Comparison of ENCODE assay signal across 9 mouse cellular contexts in genomic region chr10:61272631-61273030, GRCm38 (mm10). TPM values are rescaled to one million over a fixed set of nuclear protein-coding genes. Genes with fewer than 3 reads are reported as not detected.
DNase-seq lines count a peak whose midpoint lies in the region; ATAC-seq and TF ChIP-seq lines count a peak whose summit lies in the region.
"Had no signal": no experiment of that assay in that cellular context is flagged by ENCODE, and none has a peak within 500 bp of the region (broad histone marks: within the 10 kb centered on the region; RNA-seq: fewer than 3 reads in every experiment).

No protein-coding gene starts in this region.

- H3K4me3 ChIP-seq in heart, embryonic 11.5 days (ENCODE audit: low read depth, low read length) = peak overlapping the region; percentile 57
- peak overlapping the region; percentile 90 for H3K4me3 ChIP-seq in E14TG2a.4 (replicated peaks; ENCODE audit: low read length)
- peak overlapping the region; percentile 55 for H3K4me3 ChIP-seq in forebrain, postnatal 0 days (ENCODE audit: low read depth, low read length)
- H3K4me3 ChIP-seq in liver, postnatal 0 days (ENCODE audit: low read depth, low read length) = peak overlapping the region; percentile 41

- TF ChIP-seq EP300 in liver, postnatal 0 days (IDR thresholded peaks at IDR 0.05; ENCODE audit: low read depth) = no peak

- H3K4me2 ChIP-seq in heart, embryonic 11.5 days = peak overlapping the region; percentile 95
- peak overlapping the region; percentile 96 for H3K4me2 ChIP-seq in forebrain, postnatal 0 days (ENCODE audit: low read depth)
- H3K4me2 ChIP-seq in liver, postnatal 0 days (ENCODE audit: low read depth, low read length) = peak overlapping the region; percentile 84

- H3K27ac ChIP-seq in heart, embryonic 11.5 days (ENCODE audit: low read depth, low read length) = no peak overlapping the region
- no peak overlapping the region for H3K27ac ChIP-seq in forebrain, postnatal 0 days (ENCODE audit: low read depth, low read length)
- peak overlapping the region; percentile 23; the same call in 1 of the 2 replicates for H3K27ac ChIP-seq in liver, postnatal 0 days (ENCODE audit: low read depth)

- no peak for DNase-seq in heart, adult 11 months
- DNase-seq in forebrain, postnatal 0 days = no peak
- DNase-seq in liver, postnatal 0 days = no peak
- DNase-seq in cerebellum, postnatal 36 days = no peak
- DNase-seq in B cell, adult 2 months = no peak
- DNase-seq: kidney, adult 18-20 months had no signal

- peak overlapping the region; percentile 62 for H3K9ac ChIP-seq in heart, embryonic 11.5 days (ENCODE audit: low read depth, low read length)
- peak overlapping the region; percentile 47 for H3K9ac ChIP-seq in forebrain, postnatal 0 days
- peak overlapping the region; percentile 27 for H3K9ac ChIP-seq in liver, postnatal 0 days (replicated peaks)

- no peaks in the 10 kb centered on the region for H3K9me3 ChIP-seq in heart, embryonic 11.5 days (replicated peaks; ENCODE audit: control insufficient read depth, low read length)
- no peaks in the 10 kb centered on the region for H3K9me3 ChIP-seq in E14TG2a.4 (ENCODE audit: low read length)
- no peaks in the 10 kb centered on the region for H3K9me3 ChIP-seq in forebrain, postnatal 0 days (ENCODE audit: low read length)
- no peaks in the 10 kb centered on the region for H3K9me3 ChIP-seq in liver, postnatal 0 days (ENCODE audit: low read length)

- peaks cover 18% of the 10 kb centered on the region for H3K4me1 ChIP-seq in heart, embryonic 11.5 days (ENCODE audit: control insufficient read depth, insufficient read depth, low read length)
- peaks cover 64% of the 10 kb centered on the region for H3K4me1 ChIP-seq in E14TG2a.4 (replicated peaks; ENCODE audit: low read depth, low read length)
- no peaks in the 10 kb centered on the region for H3K4me1 ChIP-seq in forebrain, postnatal 0 days (ENCODE audit: insufficient read depth)
- no peaks in the 10 kb centered on the region; the same call in 1 of the 2 replicates for H3K4me1 ChIP-seq in liver, postnatal 0 days (ENCODE audit: insufficient read depth)

- no peak for TF ChIP-seq CTCF in E14TG2a.4 (conservative IDR thresholded peaks at IDR 0.05; ENCODE audit: low read length)
- TF ChIP-seq CTCF in forebrain, postnatal 0 days (IDR thresholded peaks at IDR 0.05; ENCODE audit: low read depth) = no peak
- no peak for TF ChIP-seq CTCF in liver, postnatal 0 days (IDR thresholded peaks at IDR 0.05; ENCODE audit: low read depth)

- H3K27me3 ChIP-seq in heart, embryonic 11.5 days (ENCODE audit: control insufficient read depth, insufficient read depth, low read length) = peaks cover 11% of the 10 kb centered on the region
- peaks cover 22% of the 10 kb centered on the region for H3K27me3 ChIP-seq in E14TG2a.4 (ENCODE audit: insufficient read depth, low read length)
- no peaks in the 10 kb centered on the region for H3K27me3 ChIP-seq in forebrain, postnatal 0 days (ENCODE audit: insufficient read depth, low read length)
- H3K27me3 ChIP-seq in liver, postnatal 0 days (ENCODE audit: insufficient read depth, low read length) = peaks cover 11% of the 10 kb centered on the region; the same call in 1 of the 2 replicates

- H3K36me3 ChIP-seq in heart, embryonic 11.5 days (ENCODE audit: control insufficient read depth, insufficient read depth, low read length) = no peaks in the 10 kb centered on the region
- peaks cover 30% of the 10 kb centered on the region for H3K36me3 ChIP-seq in E14TG2a.4 (ENCODE audit: insufficient read depth, low read length)
- no peaks in the 10 kb centered on the region for H3K36me3 ChIP-seq in forebrain, postnatal 0 days (ENCODE audit: insufficient read depth)
- no peaks in the 10 kb centered on the region for H3K36me3 ChIP-seq in liver, postnatal 0 days (replicated peaks; ENCODE audit: insufficient read depth, low read length)

- ATAC-seq in heart, embryonic 11.5 days (replicated peaks; ENCODE audit: insufficient number of reproducible peaks, low FRiP score, low TSS enrichment) = no peak
- no peak; the same call in 1 of the 2 replicates for ATAC-seq in forebrain, postnatal 0 days
- no peak for ATAC-seq in liver, postnatal 0 days
- ATAC-seq in megakaryocyte, adult 5-6 weeks (ENCODE audit: poor library complexity, severe bottlenecking) = no peak

- WGBS in heart, embryonic 11.5 days (ENCODE audit: insufficient replicate concordance) = 35% methylated on average over 5 of the region's 5 CpGs
- 47% methylated on average over 5 of the region's 5 CpGs for WGBS in forebrain, postnatal 0 days
- WGBS in liver, postnatal 0 days (ENCODE audit: insufficient replicate concordance) = 48% methylated on average over 5 of the region's 5 CpGs

RNA-seq across cellular contexts. Expression of gene Adamts14, which starts 0.6 kb away (rescaled TPM):
- polyA plus RNA-seq in heart, embryonic 11.5 days (2014; fragmentation: Nextera tagmentation; extraction: Ambion mirVana) = 0.59 and 0.64 TPM in 2 replicates
- 0.54 and 1.0 TPM in 2 replicates for total RNA-seq in forebrain, postnatal 0 days (2014; rRNA removed)
- 0.18 and 0.22 TPM in 2 replicates for polyA plus RNA-seq in forebrain, postnatal 0 days (2015; fragmentation: Nextera tagmentation; extraction: Ambion mirVana)
- polyA plus RNA-seq in liver, postnatal 0 days (2015; fragmentation: Nextera tagmentation; extraction: Ambion mirVana) = 0.39 and 0.46 TPM in 2 replicates
- 0.16 and 0.58 TPM in 2 replicates for total RNA-seq in megakaryocyte, adult 5-6 weeks (2015)
- 0.33 and 0.61 TPM in 2 replicates for total RNA-seq in megakaryocyte, adult 5-6 weeks (2017)

RNA-seq across cellular contexts. Expression of gene Prf1, which starts 25.0 kb away (rescaled TPM):
- 0.10 TPM in 1 of 2 replicates, not detected in the other for polyA plus RNA-seq in heart, embryonic 11.5 days (2014; fragmentation: Nextera tagmentation; extraction: Ambion mirVana)
- not detected in 2 replicates for total RNA-seq in forebrain, postnatal 0 days (2014; rRNA removed)
- polyA plus RNA-seq in forebrain, postnatal 0 days (2015; fragmentation: Nextera tagmentation; extraction: Ambion mirVana) = not detected in 2 replicates
- polyA plus RNA-seq in liver, postnatal 0 days (2015; fragmentation: Nextera tagmentation; extraction: Ambion mirVana) = 0.13 and 0.21 TPM in 2 replicates
- total RNA-seq in megakaryocyte, adult 5-6 weeks (2015) = 0.20 and 2.5 TPM in 2 replicates
- total RNA-seq in megakaryocyte, adult 5-6 weeks (2017) = 0.88 and 1.5 TPM in 2 replicates
